Mouse (Mus musculus): ENCODE data around the gene Chek1.
A peak's percentile ranks its signal among the peaks of the same experiment; 100 is the strongest.

Chek1 gene

GRCm38 (mm10) chr9:36727034-36727755 lies at the start of gene Chek1:
Gene Chek1, minus strand, starts transcription at chr9:36727065.
- DNase-seq, result peak in 1 of 2 experiments; percentile 2

- no peak for DNase-seq
Measured at GRCm38 (mm10) chr9:36769048-36769413, 42.2 kb upstream of the Chek1 start.

- peak; percentile 52 to 69 for DNase-seq
Measured at GRCm38 (mm10) chr9:36768156-36769047, 41.5 kb upstream of the Chek1 start.

- DNase-seq, result peak; percentile 100
Measured at GRCm38 (mm10) chr9:36767203-36768143, 40.6 kb upstream of the Chek1 start, which contains the start of gene Stt3a. Gene Stt3a, minus strand, starts transcription at chr9:36767679.

GRCm38 (mm10) chr9:36764378-36764777 lies 37.5 kb upstream of the Chek1 start:
- no peak for DNase-seq

- DNase-seq, result peak; percentile 94 to 95
Measured at GRCm38 (mm10) chr9:36726131-36727033, 483 bp downstream of the Chek1 start.

GRCm38 (mm10) chr9:36716624-36717023 lies 10.2 kb downstream of the Chek1 start:
- no peak for DNase-seq

GRCm38 (mm10) chr9:36707304-36707703 lies 19.6 kb downstream of the Chek1 start:
- DNase-seq, result no peak

- no peak for DNase-seq
Measured at GRCm38 (mm10) chr9:36705923-36706322, 20.9 kb downstream of the Chek1 start.

GRCm38 (mm10) chr9:36694276-36694675 lies 32.6 kb downstream of the Chek1 start:
- no peak for DNase-seq

GRCm38 (mm10) chr9:36692920-36693319 lies 33.9 kb downstream of the Chek1 start, which contains the start of gene Acrv1:
Gene Acrv1, plus strand, starts transcription at chr9:36693220.
- no peak for DNase-seq

GRCm38 (mm10) chr9:36687329-36687728 lies 39.5 kb downstream of the Chek1 start:
- DNase-seq, result peak; percentile 9 to 10

GRCm38 (mm10) chr9:36681424-36681823 lies 45.4 kb downstream of the Chek1 start:
- DNase-seq, result no peak
